Mouse (Mus musculus) embryonic facial prominence, embryonic 10.5 days (tissue): ENCODE measurements at regions not wholly inside any gene's neighbourhood (a gene's known extent, or its start where the extent isn't known, plus 50 kb on each side); places are given as distances from the start of the nearest gene placed in this dataset.
"Not testable (repeated sequence)": the region's sequence is repeated elsewhere in the genome, so short reads cannot be mapped to it uniquely, and the experiment has no call there.

Experiments used
- DNase-seq: peaks from one replicate; pipeline ENCODE4 v3.0.0-alpha.2; 2017; ENCODE audit warnings: low spot score
- H3K27ac ChIP-seq: fragments of 300-500 bp; sonication (generic); replicated peaks from 2 replicates; pipeline ENCODE4 v1.5.1; 2016; ENCODE audit warnings: mild to moderate bottlenecking
- H3K27me3 ChIP-seq: fragments of 300-500 bp; sonication (generic); replicated peaks from 2 replicates; pipeline ENCODE4 v1.6.1; 2016; ENCODE audit warnings: low read depth, mild to moderate bottlenecking; ENCODE audit not compliant: poor library complexity, severe bottlenecking
- H3K36me3 ChIP-seq: fragments of 300-500 bp; sonication (generic); replicated peaks from 2 replicates; pipeline ENCODE4 v1.6.1; 2016; ENCODE audit warnings: mild to moderate bottlenecking, moderate library complexity
- H3K4me1 ChIP-seq: fragments of 300-500 bp; sonication (generic); 2 replicates; pipeline ENCODE4 v1.6.1; 2016
- H3K4me3 ChIP-seq: fragments of 300-500 bp; sonication (generic); 2 replicates; pipeline ENCODE4 v1.5.1; 2016; ENCODE audit warnings: mild to moderate bottlenecking, moderate library complexity
- H3K9me3 ChIP-seq: fragments of 300-500 bp; sonication (generic); 2 replicates; pipeline ENCODE4 v1.6.1; 2016; ENCODE audit warnings: mild to moderate bottlenecking
- WGBS: fragments of 180-500 bp; shearing (Covaris S2); methylation state at CpG from one replicate; pipeline ENCODE4 v1.1.7; 2016; 5-methylcytosine and 5-hydroxymethylcytosine counted together

DNA sequence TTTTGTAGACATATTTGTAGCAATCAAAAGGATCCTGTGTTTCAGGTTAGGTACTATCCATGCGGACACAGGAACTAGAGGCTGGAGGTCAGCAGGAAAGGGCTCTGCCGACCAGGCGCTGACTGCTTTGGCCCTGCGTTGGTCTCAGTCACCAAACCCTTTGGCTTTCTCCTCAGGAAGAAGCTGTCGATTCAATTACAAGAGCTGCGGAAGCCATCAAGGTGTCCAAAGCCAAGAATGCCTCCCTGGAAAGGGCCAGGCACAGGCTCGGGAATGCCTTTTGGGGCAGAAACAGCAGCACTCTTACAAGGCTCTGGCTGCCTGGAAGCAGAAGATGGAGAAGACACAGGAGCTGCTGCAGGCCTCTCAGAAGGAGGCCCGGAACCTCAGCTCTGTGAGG lies 205.2 kb upstream of the Ift57 start:
- peaks cover 3% of the 10 kb centered on the region; the same call in 1 of the 2 replicates for H3K9me3 ChIP-seq
- 85% methylated on average over 8 of the region's 8 CpGs for WGBS
- no peaks in the 10 kb centered on the region for H3K4me1 ChIP-seq
- H3K27ac ChIP-seq, result no peak overlapping the region
- H3K4me3 ChIP-seq, result no peak overlapping the region
- H3K27me3 ChIP-seq, result no peaks in the 10 kb centered on the region
- no peaks in the 10 kb centered on the region for H3K36me3 ChIP-seq
- DNase-seq, result no peak

DNA sequence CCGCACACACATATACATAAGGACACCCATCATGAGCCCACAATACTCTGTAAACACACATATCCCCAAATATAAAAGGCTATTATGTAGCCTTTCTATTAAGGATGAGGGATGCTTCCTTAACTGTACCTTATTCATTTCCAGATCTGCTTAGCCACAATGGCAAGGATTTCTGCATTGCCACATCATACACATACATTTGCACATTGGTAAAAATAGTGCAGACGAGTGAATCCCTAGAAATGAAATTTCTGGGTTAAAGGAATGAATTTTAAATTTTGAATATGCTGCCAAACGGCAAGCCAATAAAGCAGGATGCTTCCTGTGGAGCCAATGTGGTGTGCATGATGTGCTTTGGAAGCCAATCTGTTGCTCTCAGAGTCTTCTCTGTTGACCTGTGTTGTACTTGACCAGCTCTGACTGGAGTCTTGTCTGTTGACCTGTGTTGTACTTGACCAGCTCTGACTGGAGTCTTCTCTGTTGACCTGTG lies 201.5 kb upstream of the Ift57 start:
- Histone ChIP-seq H3K27me3 (no peaks in the 10 kb centered on the region), H3K4me3 (no peak overlapping the region), H3K4me1 (no peaks in the 10 kb centered on the region), H3K36me3 (no peaks in the 10 kb centered on the region), H3K27ac (no peak overlapping the region), H3K9me3 (no peaks in the 10 kb centered on the region)
- WGBS, result 85% methylated on average over 3 of the region's 3 CpGs
- DNase-seq, result no peak

GRCm38 (mm10) chr16:49500818-49501217 lies 198.2 kb upstream of the Ift57 start:
- H3K4me1 ChIP-seq, result 0 out of 2 replicates have a peak, but pooled peaks cover 8% of the 10 kb centered on the region
- H3K4me3 ChIP-seq, result no peak overlapping the region
- H3K27me3 ChIP-seq, result no peaks in the 10 kb centered on the region
- no peaks in the 10 kb centered on the region for H3K9me3 ChIP-seq
- WGBS, result 42% methylated on average over 4 of the region's 4 CpGs
- no peak overlapping the region for H3K27ac ChIP-seq
- no peak for DNase-seq
- H3K36me3 ChIP-seq, result no peaks in the 10 kb centered on the region

DNA sequence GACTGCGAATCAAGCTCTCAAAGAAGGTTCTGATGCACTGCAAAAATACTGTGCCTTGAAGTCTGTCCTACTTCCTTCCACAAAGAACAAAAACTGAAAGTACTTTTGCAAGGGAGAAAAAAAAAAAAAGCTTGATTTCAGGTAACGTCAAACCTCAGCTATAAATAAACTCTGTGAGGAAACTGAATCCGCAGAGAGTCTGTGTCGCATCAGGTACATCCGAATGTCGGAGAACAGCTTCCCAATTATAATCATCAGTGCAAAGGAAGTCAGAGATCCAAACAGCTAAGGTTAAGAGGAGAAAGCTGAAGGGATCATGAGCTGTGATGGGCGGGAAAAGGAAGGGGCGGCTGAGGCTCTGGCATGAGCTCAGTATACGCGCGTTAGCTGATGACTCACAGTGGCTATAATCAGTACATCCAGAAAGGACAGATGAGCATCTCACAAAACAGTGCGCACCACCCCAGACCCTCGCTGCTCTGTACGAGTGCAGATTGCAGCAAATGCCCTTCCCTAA lies 195.1 kb upstream of the Ift57 start:
- no peaks in the 10 kb centered on the region for H3K36me3 ChIP-seq
- H3K27me3 ChIP-seq, result no peaks in the 10 kb centered on the region
- DNase-seq, result no peak
- H3K9me3 ChIP-seq, result no peaks in the 10 kb centered on the region
- H3K4me1 ChIP-seq, result 0 out of 2 replicates have a peak, but pooled peaks cover 8% of the 10 kb centered on the region
- 85% methylated on average over 14 of the region's 14 CpGs for WGBS
- no peak overlapping the region for H3K4me3 ChIP-seq
- H3K27ac ChIP-seq, result no peak overlapping the region

DNA sequence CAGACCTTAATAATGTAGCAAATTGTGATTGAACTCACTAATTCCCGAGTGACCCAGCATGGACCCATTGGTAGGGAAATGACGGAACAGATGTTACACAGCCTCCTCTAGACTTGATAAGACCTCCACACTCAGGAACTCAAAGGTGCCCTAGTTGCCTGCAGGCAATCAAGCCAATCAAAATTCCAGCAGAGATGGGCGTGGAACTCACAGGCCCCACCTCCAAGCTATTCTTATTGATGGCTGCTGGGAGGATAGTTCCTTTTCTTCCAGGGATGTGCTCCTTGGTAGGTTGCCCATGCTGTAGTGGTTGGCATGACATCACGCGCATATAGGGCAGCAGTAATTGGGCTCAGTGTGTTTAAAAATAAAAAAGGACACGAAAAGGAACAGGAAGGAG lies 194.4 kb upstream of the Ift57 start:
- Histone ChIP-seq H3K27ac (no peak overlapping the region), H3K9me3 (no peaks in the 10 kb centered on the region), H3K27me3 (no peaks in the 10 kb centered on the region), H3K4me1 (0 out of 2 replicates have a peak, but pooled peaks cover 8% of the 10 kb centered on the region), H3K36me3 (no peaks in the 10 kb centered on the region), H3K4me3 (no peak overlapping the region)
- DNase-seq, result no peak
- WGBS, result 86% methylated on average over 6 of the region's 6 CpGs

- DNase-seq, result no peak
- WGBS, result 77% methylated on average over 9 of the region's 9 CpGs
- Histone ChIP-seq H3K27me3 (no peaks in the 10 kb centered on the region), H3K4me3 (no peak overlapping the region), H3K4me1 (0 out of 2 replicates have a peak, but pooled peaks cover 8% of the 10 kb centered on the region), H3K36me3 (no peaks in the 10 kb centered on the region), H3K9me3 (no peaks in the 10 kb centered on the region), H3K27ac (no peak overlapping the region)
Observed at GRCm38 (mm10) chr16:49505271-49505670, 193.8 kb upstream of the Ift57 start.

DNA sequence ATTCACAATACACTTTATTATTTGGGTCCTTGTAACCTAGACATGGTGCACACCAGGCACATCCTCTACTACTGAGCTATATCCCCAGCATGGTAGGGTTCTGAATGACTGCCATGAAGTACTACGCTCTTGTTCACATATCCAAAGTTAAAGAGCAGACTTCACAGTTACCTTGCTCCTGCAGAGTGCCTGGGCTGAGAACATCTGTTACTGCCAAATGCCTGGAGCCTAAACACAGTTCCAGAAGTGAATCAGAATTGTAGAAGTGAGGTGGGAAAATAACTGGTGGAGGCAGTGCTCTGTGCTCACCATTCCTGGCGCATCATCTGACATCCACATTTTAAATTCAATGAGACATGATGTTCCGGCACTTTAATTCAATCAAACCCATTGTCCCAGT lies 180.2 kb upstream of the Ift57 start:
- Histone ChIP-seq H3K4me1 (no peaks in the 10 kb centered on the region), H3K9me3 (no peaks in the 10 kb centered on the region), H3K27me3 (no peaks in the 10 kb centered on the region), H3K36me3 (no peaks in the 10 kb centered on the region), H3K27ac (no peak overlapping the region), H3K4me3 (no peak overlapping the region)
- DNase-seq, result no peak
- 91% methylated on average over 3 of the region's 3 CpGs for WGBS

DNA sequence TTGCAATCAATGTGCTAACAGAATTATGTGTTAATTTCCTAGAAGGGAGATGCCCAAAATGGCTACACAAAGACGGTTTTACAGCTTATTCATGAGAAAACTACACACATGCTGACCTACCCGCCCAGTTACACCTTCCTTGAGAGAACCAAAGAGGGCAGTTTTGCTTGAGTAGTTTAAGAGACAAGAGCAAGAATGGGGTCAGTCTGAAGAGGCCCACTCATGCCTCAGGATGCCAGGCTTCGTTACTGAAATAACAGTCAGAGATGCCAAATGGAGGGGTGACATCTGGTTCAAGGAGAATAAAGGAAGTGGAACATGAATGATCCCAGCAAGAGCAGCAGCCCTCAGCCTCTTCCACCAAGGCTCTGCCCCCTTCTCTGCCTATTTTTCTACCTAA lies 178.6 kb upstream of the Ift57 start:
- Histone ChIP-seq H3K36me3 (no peaks in the 10 kb centered on the region), H3K4me3 (no peak overlapping the region), H3K4me1 (no peaks in the 10 kb centered on the region), H3K27me3 (no peaks in the 10 kb centered on the region), H3K27ac (no peak overlapping the region), H3K9me3 (no peaks in the 10 kb centered on the region)
- no peak for DNase-seq
- 71% methylated on average over 3 of the region's 3 CpGs for WGBS

DNA sequence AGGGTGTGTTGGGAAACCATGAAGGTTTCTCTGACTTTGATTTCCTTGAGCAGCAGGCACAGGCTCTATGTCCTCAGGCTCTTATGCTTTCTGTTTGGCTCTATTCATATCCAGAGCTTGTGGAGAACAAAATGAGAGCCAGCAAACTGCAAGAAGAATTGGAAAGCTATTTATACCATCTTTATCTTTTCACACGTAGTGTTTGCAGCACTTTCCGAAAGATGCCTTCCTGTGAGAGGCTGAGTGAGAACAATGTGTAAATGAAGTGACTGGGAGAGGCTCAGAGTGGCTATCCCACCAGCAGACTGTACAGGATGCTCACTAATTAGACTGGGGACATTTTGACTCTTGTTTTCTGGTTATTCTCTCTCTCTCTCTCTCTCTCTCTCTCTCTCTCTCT lies 177.3 kb upstream of the Ift57 start:
- H3K36me3 ChIP-seq, result no peaks in the 10 kb centered on the region
- WGBS, result 63% methylated on average over 2 of the region's 2 CpGs

GRCm38 (mm10) chr16:49522576-49522975 lies 176.5 kb upstream of the Ift57 start:
- no peaks in the 10 kb centered on the region for H3K27me3 ChIP-seq
- H3K4me1 ChIP-seq, result no peaks in the 10 kb centered on the region
- no peaks in the 10 kb centered on the region for H3K9me3 ChIP-seq
- WGBS, result 72% methylated on average over 5 of the region's 5 CpGs
- H3K36me3 ChIP-seq, result no peaks in the 10 kb centered on the region
- DNase-seq, result no peak
- H3K27ac ChIP-seq, result no peak overlapping the region
- H3K4me3 ChIP-seq, result no peak overlapping the region

More for the DNA sequence above, 177.3 kb upstream of the Ift57 start:
- DNase-seq, result no peak
- Histone ChIP-seq H3K27ac (no peak overlapping the region), H3K9me3 (no peaks in the 10 kb centered on the region), H3K4me1 (no peaks in the 10 kb centered on the region), H3K27me3 (no peaks in the 10 kb centered on the region), H3K4me3 (no peak overlapping the region)

DNA sequence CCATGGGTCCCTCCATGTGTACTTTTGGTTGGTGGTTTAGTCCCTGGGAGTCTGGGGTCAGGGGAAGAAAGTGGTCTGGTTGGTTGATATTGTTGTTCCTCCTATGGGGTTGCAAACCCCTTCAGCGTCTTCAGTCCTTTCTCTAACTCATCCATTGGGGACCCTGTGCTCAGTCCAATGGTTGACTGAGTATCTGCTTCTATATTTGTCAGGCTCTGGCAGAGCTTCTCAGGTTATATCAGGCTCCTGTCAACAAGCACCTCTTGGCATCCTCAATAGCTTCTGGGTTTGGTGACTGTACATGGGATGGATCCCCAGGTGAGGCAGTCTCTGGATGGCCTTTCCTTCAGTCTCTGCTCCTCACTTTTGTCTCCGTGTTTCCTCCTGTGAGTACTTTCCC lies 170.4 kb upstream of the Ift57 start:
- 84% methylated on average over 2 of the region's 2 CpGs for WGBS
- H3K27me3 ChIP-seq, DNase-seq, H3K27ac ChIP-seq, H3K9me3 ChIP-seq, H3K4me3 ChIP-seq, H3K36me3 ChIP-seq, H3K4me1 ChIP-seq: not testable (repeated sequence)

- Histone ChIP-seq H3K9me3 (no peaks in the 10 kb centered on the region), H3K27ac (no peak overlapping the region), H3K27me3 (no peaks in the 10 kb centered on the region), H3K4me1 (peaks cover 7% of the 10 kb centered on the region; the same call in 1 of the 2 replicates), H3K36me3 (no peaks in the 10 kb centered on the region), H3K4me3 (no peak overlapping the region)
- DNase-seq, result no peak
- 76% methylated on average over 2 of the region's 2 CpGs for WGBS
Observed at GRCm38 (mm10) chr16:49529060-49529459, 170.0 kb upstream of the Ift57 start.

GRCm38 (mm10) chr16:49530051-49530450 lies 169.0 kb upstream of the Ift57 start:
- no peak for DNase-seq
- H3K27ac ChIP-seq, result no peak overlapping the region

More at GRCm38 (mm10) chr16:49530051-49530450, 169.0 kb upstream of the Ift57 start:
- Histone ChIP-seq H3K4me3 (no peak overlapping the region), H3K4me1 (peaks cover 7% of the 10 kb centered on the region; the same call in 1 of the 2 replicates), H3K36me3 (no peaks in the 10 kb centered on the region), H3K27me3 (no peaks in the 10 kb centered on the region), H3K9me3 (no peaks in the 10 kb centered on the region)
- WGBS, result 89% methylated on average over 5 of the region's 5 CpGs
